Mouse (Mus musculus): ENCODE data around the gene Fhl1.
A peak's percentile ranks its signal among the peaks of the same experiment; 100 is the strongest.

Fhl1 gene

DNA sequence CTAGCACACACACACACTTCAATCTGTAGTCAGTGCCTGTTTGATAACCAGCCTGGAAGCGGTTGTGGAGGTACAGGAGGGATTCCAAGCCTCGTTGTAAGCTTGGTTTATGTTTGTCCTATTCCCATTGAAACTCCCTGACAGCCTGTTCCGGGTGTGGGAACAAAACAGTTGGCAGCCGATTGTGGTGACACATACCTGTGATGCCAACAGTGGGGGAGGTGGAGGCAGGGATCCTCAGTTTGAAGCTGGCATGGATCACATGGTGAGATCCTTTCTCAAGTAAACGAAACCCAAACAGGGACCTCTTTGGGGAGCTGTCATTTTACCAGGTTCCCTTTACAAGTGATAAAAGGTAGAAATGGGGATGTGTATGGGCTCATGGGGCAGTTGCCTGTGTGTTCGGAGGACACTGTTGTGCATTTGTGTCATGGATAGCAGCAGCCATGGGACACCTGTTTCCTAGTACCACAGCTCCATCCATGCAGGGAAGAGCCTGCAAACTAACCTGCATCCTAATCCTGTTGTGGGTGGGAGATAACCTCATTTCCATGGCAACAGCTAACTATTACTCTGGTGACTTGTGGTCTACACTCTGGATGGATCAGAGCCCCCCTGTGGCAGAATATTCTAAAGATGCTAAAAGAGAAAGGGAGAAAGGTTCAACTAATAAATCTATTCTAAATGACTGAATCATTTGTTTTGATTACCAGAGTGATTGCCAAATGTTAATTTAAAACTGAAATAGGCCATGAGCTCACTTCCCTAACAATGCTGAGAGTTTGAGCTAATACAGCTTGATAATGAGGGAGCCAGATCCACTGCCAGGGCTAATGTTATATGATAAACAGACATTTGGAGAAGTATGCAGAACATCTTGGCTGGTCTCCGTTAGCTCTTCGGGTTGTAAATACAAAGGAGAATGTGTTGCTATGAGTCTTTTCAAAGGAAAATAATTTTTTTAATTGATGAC is 22.0 kb downstream of the Fhl1 start:
- DNase-seq, result no peak

DNA sequence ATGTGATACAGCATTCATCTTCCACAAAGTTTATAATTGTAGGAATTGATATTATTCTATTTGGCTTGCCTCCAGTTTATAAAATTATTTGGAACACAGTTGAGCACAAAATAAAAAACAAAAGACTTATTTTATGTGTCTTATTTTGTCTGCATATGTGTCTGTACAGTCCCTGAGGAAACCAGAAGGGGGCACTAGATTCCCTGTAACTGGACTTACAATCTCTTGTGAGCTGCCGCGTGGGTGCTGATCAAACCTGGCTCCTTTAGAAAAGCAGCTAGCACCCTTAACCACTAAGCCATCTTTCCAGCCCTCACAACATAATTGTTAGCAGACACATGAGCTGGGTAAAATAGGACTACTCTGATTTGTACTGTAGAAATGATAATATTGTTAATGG is 24.1 kb downstream of the Fhl1 start:
- DNase-seq, result peak; percentile 40

GRCm38 (mm10) chrX:56756352-56756751 is 24.8 kb downstream of the Fhl1 start:
- no peak for DNase-seq

DNA sequence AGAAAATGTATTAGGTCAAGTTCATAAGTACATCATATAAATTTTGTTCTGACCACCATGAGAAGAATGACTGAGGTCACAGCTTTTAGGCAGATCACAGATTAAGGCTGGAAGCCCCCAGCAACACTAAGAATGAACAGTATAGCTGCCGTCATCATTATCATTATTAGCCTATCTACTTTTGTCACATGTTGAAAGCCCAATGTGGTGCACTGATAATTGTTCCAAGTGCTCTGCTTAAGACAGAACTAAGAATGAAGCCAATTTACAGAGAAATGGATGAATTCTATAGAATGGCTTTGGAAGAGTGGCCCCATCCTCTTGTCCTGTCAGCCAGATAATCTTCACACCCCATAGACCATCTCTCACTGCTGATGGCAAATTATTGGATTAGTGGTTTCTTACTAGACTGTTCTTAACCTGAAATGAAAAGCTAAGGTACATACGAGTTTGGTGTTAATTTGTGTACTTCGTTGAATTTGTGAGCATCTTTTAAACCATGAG is 28.7 kb downstream of the Fhl1 start:
- DNase-seq, result no peak

- no peak for DNase-seq
Measured at GRCm38 (mm10) chrX:56769838-56770237, 38.3 kb downstream of the Fhl1 start.

DNA sequence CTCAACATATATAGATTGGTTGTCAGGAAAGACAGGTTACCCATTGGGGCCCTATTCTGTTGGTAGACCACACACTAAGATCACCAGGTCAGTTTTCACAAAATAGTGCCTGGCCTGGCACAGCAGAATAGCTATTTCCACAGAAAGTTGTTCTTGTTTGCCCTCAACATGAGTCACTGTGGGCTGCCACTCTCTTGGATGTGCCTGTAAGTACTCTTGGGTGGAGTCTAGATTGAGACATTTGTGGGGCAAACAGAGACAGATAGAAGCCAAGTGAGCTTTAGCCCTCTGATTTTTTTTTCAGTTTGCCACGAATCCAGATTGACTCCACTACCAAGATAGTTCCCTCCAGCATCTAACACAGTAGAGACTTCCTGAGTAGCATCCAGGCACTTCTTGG is 40.2 kb downstream of the Fhl1 start:
- DNase-seq, result no peak

DNA sequence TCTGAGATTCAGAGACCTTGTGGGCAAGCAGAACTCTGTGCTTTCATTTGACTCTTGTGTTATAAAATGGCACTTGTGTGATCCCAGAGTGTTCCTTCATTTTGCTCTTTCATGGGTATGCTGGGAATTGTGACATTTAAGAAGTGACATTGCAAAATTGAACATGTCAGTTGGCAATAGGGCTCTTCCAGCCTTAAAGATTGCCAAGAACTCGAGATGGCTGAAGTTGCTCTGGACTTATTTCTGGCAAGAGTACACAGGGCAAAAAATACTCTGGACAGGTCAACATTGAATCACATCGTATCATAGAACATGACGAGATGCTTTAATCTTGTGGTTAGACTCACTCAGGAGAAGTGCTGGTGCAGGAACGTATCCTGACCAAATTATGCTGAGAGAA is 41.7 kb downstream of the Fhl1 start:
- no peak for DNase-seq

- DNase-seq, result peak; percentile 4
Measured at GRCm38 (mm10) chrX:56786281-56787061, 54.9 kb downstream of the Fhl1 start.

DNA sequence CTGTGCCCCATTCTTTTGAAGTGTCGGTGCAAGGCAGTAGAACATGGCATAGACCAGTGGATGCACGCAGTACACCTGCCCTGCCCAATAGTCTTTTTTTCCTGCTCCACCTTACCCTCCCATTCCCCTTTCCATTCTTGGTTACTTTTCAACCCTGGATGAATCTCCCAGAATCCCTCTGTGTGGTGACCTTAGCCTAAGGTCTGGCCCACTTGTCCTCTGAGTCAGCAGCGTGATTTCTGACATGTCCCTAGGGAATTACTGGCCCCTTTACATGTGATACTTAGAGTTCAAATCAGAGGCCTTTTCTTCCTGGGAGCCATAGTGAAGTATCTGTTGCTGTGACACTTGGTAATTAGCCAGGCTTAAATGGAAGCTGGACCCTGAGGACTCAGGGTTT is 55.9 kb downstream of the Fhl1 start:
- DNase-seq, result no peak

DNA sequence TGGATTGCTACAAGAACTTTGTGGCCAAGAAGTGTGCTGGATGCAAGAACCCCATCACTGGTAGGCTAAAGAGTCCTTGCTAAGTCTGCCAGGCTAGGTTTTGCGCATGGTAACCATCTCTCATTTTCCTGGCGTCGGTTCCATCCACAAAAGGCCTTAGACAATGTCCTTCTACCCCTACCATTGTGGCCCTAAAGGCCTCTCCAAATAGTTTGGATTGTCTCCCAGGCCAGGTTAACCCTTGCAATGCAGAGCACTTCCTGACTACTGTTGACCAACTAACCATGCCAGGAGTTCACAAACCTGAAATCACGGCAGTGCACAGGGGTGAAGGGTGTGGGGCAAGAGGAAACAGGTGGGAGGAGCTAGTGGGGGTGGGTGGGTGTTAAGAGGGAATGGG is 59.0 kb downstream of the Fhl1 start:
- no peak for DNase-seq

GRCm38 (mm10) chrX:56791268-56791667 is 59.7 kb downstream of the Fhl1 start:
- peak; percentile 65 for DNase-seq

DNA sequence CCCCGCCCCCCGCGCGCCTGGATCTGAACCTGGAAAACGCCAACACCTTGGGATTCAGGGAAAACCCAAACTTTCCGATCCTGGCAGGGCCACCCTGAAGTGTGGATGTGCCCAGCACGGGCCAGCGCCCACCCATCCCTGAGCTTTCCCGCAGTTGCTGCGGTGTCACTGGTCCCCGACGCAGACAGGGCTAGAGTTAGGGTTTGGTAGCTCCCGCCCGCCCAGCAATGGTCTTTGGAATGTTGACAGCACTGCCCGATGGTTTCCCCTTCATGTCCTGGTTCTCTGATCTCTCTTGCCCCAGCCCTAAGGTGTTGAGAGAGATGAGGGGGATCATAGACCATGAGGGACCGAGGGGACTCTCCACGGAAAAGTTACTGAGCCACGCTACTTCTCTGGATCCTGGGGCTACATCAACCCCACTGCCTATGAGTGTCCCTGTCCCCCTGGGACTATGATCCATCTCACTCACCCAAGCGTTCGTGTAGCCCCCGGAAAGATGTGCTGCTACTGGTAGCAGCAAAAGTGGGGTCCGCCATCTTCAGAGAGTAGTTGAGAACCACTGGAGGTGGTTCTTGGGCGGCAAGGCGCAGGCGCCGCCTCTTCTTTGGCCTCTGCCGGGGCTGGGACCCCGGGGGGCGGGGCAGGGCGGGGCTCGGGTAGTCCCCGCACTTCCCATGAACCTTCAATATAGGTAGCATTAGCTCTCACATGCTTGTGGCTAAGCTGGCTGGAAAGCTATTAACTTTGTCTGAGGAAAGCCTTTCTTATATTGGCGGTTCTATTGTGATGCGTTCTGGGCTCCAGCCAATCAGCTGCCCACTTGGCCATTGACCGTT is 90.4 kb downstream of the Fhl1 start, which contains the start of gene Map7d3:
Map7d3 (minus strand) TSS at position 562 of the 839 bp plus-strand sequence.
- DNase-seq, result peak; percentile 57

DNA sequence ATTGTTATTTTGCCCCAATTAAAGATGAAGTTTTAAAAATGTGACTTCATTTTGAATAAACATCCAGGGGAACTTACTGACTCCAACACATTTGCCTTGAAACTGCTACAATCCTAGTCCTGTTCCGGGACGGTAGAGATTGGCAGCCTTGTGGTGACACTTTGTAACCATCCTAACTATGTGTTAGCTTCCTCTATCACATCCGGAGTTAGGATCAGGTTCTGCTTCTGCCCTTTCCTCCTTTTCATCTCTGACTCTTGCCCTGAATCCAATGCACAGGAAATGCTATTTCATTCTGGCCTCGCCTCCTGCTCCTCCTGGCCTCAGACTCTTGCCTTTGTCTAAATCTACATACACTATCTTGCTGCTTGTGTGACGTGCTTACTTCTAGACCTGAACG is 95.9 kb downstream of the Fhl1 start:
- DNase-seq, result no peak

DNA sequence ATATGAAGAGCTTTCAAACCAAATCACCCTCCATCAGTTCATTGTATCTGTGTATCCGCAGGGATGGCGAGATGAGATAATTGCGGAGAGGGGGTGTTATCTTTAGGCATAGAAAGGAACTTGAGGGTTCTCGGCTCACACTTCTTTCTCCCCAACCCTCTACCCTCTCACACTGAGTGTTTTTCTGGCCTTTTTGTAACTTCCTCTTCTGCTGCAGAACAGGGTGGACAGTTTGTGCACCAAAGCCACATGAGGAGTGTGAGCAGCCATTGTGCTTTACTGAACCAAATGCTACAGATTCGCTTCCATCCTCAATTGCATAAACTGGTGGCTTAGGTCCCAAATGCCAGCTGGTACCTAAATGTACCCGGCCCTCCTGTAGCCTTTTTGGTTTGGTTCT is 104.3 kb downstream of the Fhl1 start:
- no peak for DNase-seq

- peak; percentile 54 for DNase-seq
Measured at GRCm38 (mm10) chrX:56839369-56839768, 107.8 kb downstream of the Fhl1 start.

GRCm38 (mm10) chrX:56841255-56841654 is 109.7 kb downstream of the Fhl1 start:
- DNase-seq, result no peak
